Mouse (Mus musculus) ES-Bruce4 (cell line): ENCODE results near the gene Fam171a2. TPM values are rescaled to one million over a fixed set of nuclear protein-coding genes. Genes with fewer than 3 reads are reported as not detected.

Experiments
- H3K27ac ChIP-seq: 2 replicates; pipeline ENCODE4 v1.5.1; 2012; ENCODE audit warnings: low read length, inconsistent platforms; ENCODE audit not compliant: insufficient read depth
- H3K27me3 ChIP-seq: 2 replicates; pipeline ENCODE4 v1.6.1; 2012; ENCODE audit warnings: mild to moderate bottlenecking, low read length, inconsistent platforms; ENCODE audit not compliant: control insufficient read depth, poor library complexity, insufficient read depth, severe bottlenecking
- H3K36me3 ChIP-seq: 2 replicates; pipeline ENCODE4 v1.6.1; 2012; ENCODE audit warnings: inconsistent platforms, mild to moderate bottlenecking, low read length, moderate library complexity; ENCODE audit not compliant: control insufficient read depth, poor library complexity, insufficient read depth, severe bottlenecking
- H3K4me1 ChIP-seq: one replicate; pipeline ENCODE4 v1.8.1; 2011; ENCODE audit warnings: low read length; ENCODE audit not compliant: control insufficient read depth, insufficient read depth
- H3K4me3 ChIP-seq: 2 replicates; pipeline ENCODE4 v1.5.1; 2011; ENCODE audit warnings: low read depth, mild to moderate bottlenecking, low read length
- H3K9ac ChIP-seq: 2 replicates; pipeline ENCODE4 v1.6.1; 2012; ENCODE audit warnings: low read depth, mild to moderate bottlenecking, inconsistent platforms; ENCODE audit not compliant: poor library complexity, severe bottlenecking
- H3K9me3 ChIP-seq: replicated peaks from 2 replicates; pipeline ENCODE4 v1.6.1; 2012; ENCODE audit warnings: mild to moderate bottlenecking, low read length, inconsistent platforms; ENCODE audit not compliant: control insufficient read depth, poor library complexity, insufficient read depth, severe bottlenecking
- CTCF ChIP-seq: IDR thresholded peaks from one replicate; pipeline ENCODE4 v1.8.1; 2011; ENCODE audit warnings: low read depth, low read length
- EP300 ChIP-seq: IDR thresholded peaks from 2 replicates; pipeline ENCODE4 v1.6.1; 2011; ENCODE audit warnings: low read depth, low read length; ENCODE audit not compliant: insufficient read depth
- POLR2A ChIP-seq: IDR thresholded peaks from one replicate; pipeline ENCODE4 v1.8.1; 2011; ENCODE audit warnings: low read length; ENCODE audit not compliant: insufficient read depth
- polyA plus RNA-seq: library from polyadenylated mRNA; stranded (reverse); fragments of >200 nt; gene quantifications from 2 replicates; pipeline ENCODE4 v1.2.4, GENCODE M21; 2011; ENCODE audit warnings: low read depth; ENCODE audit not compliant: missing spikeins, insufficient read depth, insufficient read length

Fam171a2 gene
- polyA plus RNA-seq, 1 experiment = 5.4 TPM

GRCm38 (mm10) chr11:102448327-102448726 is 845 bp upstream of the Fam171a2 start:
- no peak overlapping the region for H3K4me3 ChIP-seq
- H3K27ac ChIP-seq = no peak overlapping the region
- no peaks in the 10 kb centered on the region for H3K36me3 ChIP-seq
- peaks cover 3% of the 10 kb centered on the region; the same call in 1 of the 2 replicates for H3K27me3 ChIP-seq
- H3K4me1 ChIP-seq = peaks cover 2% of the 10 kb centered on the region
- no peaks in the 10 kb centered on the region for H3K9me3 ChIP-seq
- H3K9ac ChIP-seq = no peak overlapping the region
- TF ChIP-seq CTCF (no peak), EP300 (no peak), POLR2A (no peak)

GRCm38 (mm10) chr11:102446581-102447461 is 661 bp downstream of the Fam171a2 start:
- Histone ChIP-seq H3K9ac (peak overlapping the region; percentile 90), H3K27ac (no peak overlapping the region), H3K27me3 (peaks cover 3% of the 10 kb centered on the region; the same call in 1 of the 2 replicates), H3K36me3 (no peaks in the 10 kb centered on the region), H3K4me3 (peak overlapping the region; percentile 88), H3K9me3 (no peaks in the 10 kb centered on the region), H3K4me1 (peaks cover 2% of the 10 kb centered on the region)
- no peak for TF ChIP-seq EP300
- no peak for TF ChIP-seq CTCF
- no peak for TF ChIP-seq POLR2A

GRCm38 (mm10) chr11:102445891-102446361 is 1.6 kb downstream of the Fam171a2 start:
- Histone ChIP-seq H3K4me3 (no peak overlapping the region), H3K36me3 (no peaks in the 10 kb centered on the region), H3K27me3 (peaks cover 3% of the 10 kb centered on the region; the same call in 1 of the 2 replicates), H3K27ac (no peak overlapping the region), H3K9ac (no peak overlapping the region), H3K4me1 (peaks cover 2% of the 10 kb centered on the region), H3K9me3 (no peaks in the 10 kb centered on the region)
- TF ChIP-seq POLR2A (no peak), EP300 (no peak), CTCF (no peak)

- no peaks in the 10 kb centered on the region for H3K9me3 ChIP-seq
- H3K4me1 ChIP-seq = peaks cover 2% of the 10 kb centered on the region
- no peak overlapping the region for H3K9ac ChIP-seq
- no peak overlapping the region for H3K4me3 ChIP-seq
- H3K27ac ChIP-seq = no peak overlapping the region
- no peaks in the 10 kb centered on the region for H3K36me3 ChIP-seq
- TF ChIP-seq EP300 (no peak), CTCF (no peak), POLR2A (no peak)
- H3K27me3 ChIP-seq = peaks cover 3% of the 10 kb centered on the region; the same call in 1 of the 2 replicates
Observed at GRCm38 (mm10) chr11:102445264-102445890, 2.1 kb downstream of the Fam171a2 start.

GRCm38 (mm10) chr11:102444781-102445180 is 2.7 kb downstream of the Fam171a2 start:
- H3K9me3 ChIP-seq = no peaks in the 10 kb centered on the region
- H3K27ac ChIP-seq = no peak overlapping the region
- TF ChIP-seq POLR2A (no peak), EP300 (no peak), CTCF (no peak)
- H3K9ac ChIP-seq = no peak overlapping the region
- H3K4me1 ChIP-seq = peaks cover 2% of the 10 kb centered on the region
- peaks cover 3% of the 10 kb centered on the region; the same call in 1 of the 2 replicates for H3K27me3 ChIP-seq
- no peaks in the 10 kb centered on the region for H3K36me3 ChIP-seq
- no peak overlapping the region for H3K4me3 ChIP-seq

GRCm38 (mm10) chr11:102444321-102444720 is 3.2 kb downstream of the Fam171a2 start:
- Histone ChIP-seq H3K9me3 (no peaks in the 10 kb centered on the region), H3K27ac (no peak overlapping the region), H3K9ac (no peak overlapping the region), H3K4me1 (peaks cover 2% of the 10 kb centered on the region), H3K36me3 (no peaks in the 10 kb centered on the region), H3K27me3 (peaks cover 3% of the 10 kb centered on the region; the same call in 1 of the 2 replicates), H3K4me3 (no peak overlapping the region)
- TF ChIP-seq POLR2A (no peak), EP300 (no peak), CTCF (no peak)
